Mouse (Mus musculus) lung, postnatal 0 days (tissue): ENCODE results near the gene 1700056E22Rik.

Experiments used
- CTCF ChIP-seq: IDR thresholded peaks from 2 replicates; pipeline ENCODE4 v1.5.1; 2016; ENCODE audit warnings: antibody characterized with exemption, mild to moderate bottlenecking
- EP300 ChIP-seq: IDR thresholded peaks from 2 replicates; pipeline ENCODE4 v1.6.1; 2016; ENCODE audit warnings: antibody characterized with exemption, mild to moderate bottlenecking, control low read depth

- no peak for TF ChIP-seq CTCF
- no peak for TF ChIP-seq EP300
Measured at GRCm38 (mm10) chr1:184043391-184043790, 9.3 kb upstream of the 1700056E22Rik start.
